Mouse (Mus musculus): ENCODE measurements around the gene Shroom3. TPM values are rescaled to one million over a fixed set of nuclear protein-coding genes. Genes with fewer than 3 reads are reported as not detected.

The Shroom3 gene
- polyA plus RNA-seq, 1 experiment from 2014 or later, result 2.9 TPM

DNA sequence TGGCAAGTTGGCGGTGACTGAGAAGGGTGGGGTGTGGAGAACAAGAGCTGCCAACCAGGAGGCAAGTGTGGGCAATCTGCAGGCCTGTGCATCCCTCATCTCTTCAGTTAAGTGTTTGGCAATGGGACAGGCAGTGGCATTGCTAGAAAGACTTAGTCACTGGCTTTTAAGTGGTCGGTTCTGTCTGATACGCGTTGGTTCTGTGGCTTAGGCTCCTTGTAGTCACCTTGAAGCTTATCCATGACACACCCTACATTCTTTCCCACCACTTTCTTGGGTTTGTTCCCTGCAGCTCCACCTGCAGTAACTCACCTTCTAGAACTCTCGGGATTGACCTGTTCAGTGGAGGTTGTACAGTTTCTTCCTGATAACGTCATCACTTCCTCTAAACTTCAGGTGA lies 166.5 kb downstream of the Shroom3 start:
- Histone ChIP-seq H3K4me3 (no peak overlapping the region), H3K9ac (replicated peaks) (no peak overlapping the region), H3K27ac (replicated peaks) (no peak overlapping the region), H3K36me3 (no peaks in the 10 kb centered on the region), H3K4me1 (0 out of 2 replicates have a peak, but pooled peaks cover 4% of the 10 kb centered on the region), H3K9me3 (no peaks in the 10 kb centered on the region), H3K27me3 (no peaks in the 10 kb centered on the region), H3K4me2 (replicated peaks) (no peak overlapping the region)
- 93% methylated on average over 6 of the region's 6 CpGs for WGBS
- no peak for ATAC-seq (replicated peaks)

DNA sequence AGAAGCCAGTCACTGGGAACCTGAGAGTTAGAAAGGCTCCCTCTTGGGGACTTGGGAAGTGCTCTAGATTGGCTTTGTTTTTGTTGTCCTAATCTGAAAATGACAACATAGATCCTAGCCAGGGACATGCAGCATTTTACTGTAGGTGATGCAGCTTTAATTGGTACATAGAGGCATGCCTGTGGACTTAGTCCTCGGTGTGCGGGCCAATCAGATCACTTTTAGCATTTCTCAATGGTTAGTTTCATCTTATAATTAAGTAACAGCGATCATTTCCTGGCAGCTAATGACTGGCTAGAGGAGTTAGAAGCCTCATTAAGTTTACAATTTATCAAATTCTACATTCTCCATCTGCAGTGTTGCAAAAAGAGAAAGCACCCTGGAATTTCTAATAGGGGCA lies 167.7 kb downstream of the Shroom3 start:
- no peaks in the 10 kb centered on the region for H3K9me3 ChIP-seq
- WGBS, result 37% methylated on average over 3 of the region's 3 CpGs
- ATAC-seq (replicated peaks), result no peak

DNA sequence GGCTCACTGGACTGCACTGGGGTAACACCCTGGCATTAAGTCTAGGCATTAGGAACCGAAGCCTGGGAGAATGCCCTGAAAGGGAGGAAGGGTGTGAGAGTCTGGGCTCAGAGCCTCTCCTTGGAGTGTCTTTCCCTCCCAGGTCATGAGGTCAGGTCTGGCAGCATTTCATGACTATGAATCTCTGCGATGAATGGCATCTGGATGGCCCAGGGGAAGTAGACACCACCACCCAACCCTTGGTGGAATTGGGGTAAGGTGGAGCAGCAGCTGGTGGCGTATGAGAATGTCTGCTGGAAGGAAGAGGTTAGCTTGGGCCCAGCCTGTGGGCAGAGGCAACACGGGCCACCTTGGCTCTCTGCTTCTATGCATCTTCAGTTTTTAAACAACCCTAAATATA lies 171.7 kb downstream of the Shroom3 start:
- no peaks in the 10 kb centered on the region for H3K27me3 ChIP-seq
- H3K27ac ChIP-seq (replicated peaks), result no peak overlapping the region
- no peak overlapping the region for H3K4me2 ChIP-seq (replicated peaks)
- H3K36me3 ChIP-seq, result no peaks in the 10 kb centered on the region
- H3K9ac ChIP-seq (replicated peaks), result no peak overlapping the region
- no peaks in the 10 kb centered on the region for H3K9me3 ChIP-seq
- H3K4me1 ChIP-seq, result peaks cover 21% of the 10 kb centered on the region
- no peak for ATAC-seq (replicated peaks)
- H3K4me3 ChIP-seq, result no peak overlapping the region
- WGBS, result 92% methylated on average over 4 of the region's 4 CpGs

More for the DNA sequence above, 167.7 kb downstream of the Shroom3 start:
- Histone ChIP-seq H3K4me2 (replicated peaks) (no peak overlapping the region), H3K4me1 (peaks cover 4% of the 10 kb centered on the region; the same call in 1 of the 2 replicates), H3K27me3 (no peaks in the 10 kb centered on the region), H3K27ac (replicated peaks) (no peak overlapping the region), H3K36me3 (no peaks in the 10 kb centered on the region), H3K4me3 (no peak overlapping the region), H3K9ac (replicated peaks) (no peak overlapping the region)

DNA sequence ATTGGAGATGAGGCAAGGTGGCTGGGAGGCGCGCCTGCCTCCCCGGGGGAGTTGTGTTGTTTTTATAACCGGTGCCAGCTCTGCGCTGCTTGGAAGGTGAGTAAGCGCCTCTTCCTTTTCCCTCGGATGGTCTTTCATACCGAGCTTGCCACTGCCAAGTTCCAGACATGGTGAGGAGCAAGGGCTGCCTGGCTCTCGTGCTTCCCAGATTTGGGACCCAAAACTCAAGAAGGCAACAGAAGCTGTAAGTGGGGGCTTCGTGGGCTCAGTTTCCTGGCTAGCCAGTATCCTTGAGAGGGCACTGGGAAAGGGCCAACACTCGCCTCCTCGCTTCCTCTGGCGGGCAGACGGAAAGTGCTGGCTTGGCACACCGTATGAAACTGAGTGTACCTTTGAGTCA lies 173.1 kb downstream of the Shroom3 start:
- Histone ChIP-seq H3K4me3 (no peak overlapping the region), H3K36me3 (no peaks in the 10 kb centered on the region), H3K27me3 (no peaks in the 10 kb centered on the region), H3K4me1 (peaks cover 20% of the 10 kb centered on the region), H3K9me3 (no peaks in the 10 kb centered on the region), H3K4me2 (replicated peaks) (no peak overlapping the region), H3K27ac (replicated peaks) (no peak overlapping the region; the same call in 1 of the 2 replicates), H3K9ac (replicated peaks) (no peak overlapping the region)
- no peak for ATAC-seq (replicated peaks)
- 32% methylated on average over 15 of the region's 15 CpGs for WGBS

DNA sequence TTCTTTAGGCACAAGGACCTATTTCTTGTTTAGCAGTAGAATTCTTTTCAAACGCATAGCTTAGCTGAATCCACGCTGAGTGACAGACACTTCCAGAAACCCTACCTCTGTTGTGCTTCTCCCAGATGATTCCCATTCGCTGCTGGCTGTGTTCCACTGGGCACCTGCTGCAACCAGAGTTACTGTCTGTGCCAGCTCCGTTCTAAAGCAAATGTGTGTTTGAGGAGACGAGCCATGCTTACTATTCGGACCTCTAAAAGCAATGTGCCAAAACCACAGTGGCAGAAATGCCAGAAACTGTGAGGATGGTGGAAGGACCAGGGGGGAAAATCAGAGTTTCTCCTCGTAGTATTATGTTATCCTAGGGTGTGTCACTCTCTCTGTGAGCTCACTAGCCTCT lies 173.9 kb downstream of the Shroom3 start:
- ATAC-seq (replicated peaks), result no peak
- no peaks in the 10 kb centered on the region for H3K36me3 ChIP-seq
- H3K4me2 ChIP-seq (replicated peaks), result no peak overlapping the region
- 27% methylated on average over 7 of the region's 7 CpGs for WGBS
- no peaks in the 10 kb centered on the region for H3K9me3 ChIP-seq
- no peak overlapping the region for H3K4me3 ChIP-seq
- 0 out of 2 replicates have a peak overlapping the region, but pooled peaks have one; percentile 7 for H3K27ac ChIP-seq (replicated peaks)
- no peak overlapping the region for H3K9ac ChIP-seq (replicated peaks)
- peaks cover 29% of the 10 kb centered on the region for H3K4me1 ChIP-seq
- no peaks in the 10 kb centered on the region for H3K27me3 ChIP-seq

DNA sequence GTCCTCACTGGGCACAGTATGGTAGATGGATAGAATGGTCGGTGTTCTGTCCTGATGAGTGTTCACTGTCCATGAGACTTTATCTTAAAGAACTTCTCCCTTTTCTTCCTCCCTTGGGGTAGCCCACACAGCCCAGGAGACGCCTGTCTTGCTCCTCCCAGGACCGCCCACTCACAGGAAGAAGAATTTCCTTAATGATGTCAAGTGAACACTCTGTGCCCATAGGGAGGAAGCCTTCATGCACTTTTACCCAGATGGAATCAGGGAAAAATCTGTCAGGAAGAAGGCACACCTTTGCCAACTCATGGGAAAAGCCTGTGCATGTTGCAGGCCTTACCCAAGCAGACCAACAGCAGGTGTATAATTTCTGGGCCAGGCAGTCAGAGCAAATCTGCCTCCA lies 174.9 kb downstream of the Shroom3 start:
- WGBS, result 92% methylated on average over 3 of the region's 3 CpGs
- H3K36me3 ChIP-seq, result no peaks in the 10 kb centered on the region
- H3K27ac ChIP-seq (replicated peaks), result no peak overlapping the region
- no peak for ATAC-seq (replicated peaks)
- H3K9ac ChIP-seq (replicated peaks), result no peak overlapping the region
- H3K4me3 ChIP-seq, result no peak overlapping the region
- no peaks in the 10 kb centered on the region for H3K9me3 ChIP-seq
- H3K4me2 ChIP-seq (replicated peaks), result no peak overlapping the region
- H3K4me1 ChIP-seq, result peaks cover 29% of the 10 kb centered on the region
- no peaks in the 10 kb centered on the region for H3K27me3 ChIP-seq

DNA sequence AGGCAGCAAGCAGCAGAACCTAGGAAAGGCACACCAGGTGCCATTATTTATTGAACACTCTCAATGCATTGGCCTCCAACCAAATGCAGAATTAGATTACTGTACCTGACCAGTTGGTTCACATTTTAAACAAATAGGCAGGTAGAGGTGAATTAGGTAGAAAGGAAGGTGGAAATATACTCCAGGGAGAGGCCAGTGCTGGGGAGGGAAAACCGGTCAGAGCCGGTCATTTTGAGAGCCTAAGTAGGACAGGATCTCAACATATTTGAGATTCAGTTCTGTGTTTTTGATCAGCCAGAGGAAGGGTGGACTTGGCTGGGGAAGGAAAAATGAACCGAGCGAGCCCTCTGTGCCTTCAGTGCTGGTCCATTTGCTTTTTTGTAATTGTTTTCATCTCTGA lies 175.3 kb downstream of the Shroom3 start:
- WGBS, result 95% methylated on average over 4 of the region's 4 CpGs
- H3K9me3 ChIP-seq, result no peaks in the 10 kb centered on the region
- H3K27ac ChIP-seq (replicated peaks), result no peak overlapping the region
- H3K27me3 ChIP-seq, result no peaks in the 10 kb centered on the region
- H3K36me3 ChIP-seq, result no peaks in the 10 kb centered on the region
- no peak for ATAC-seq (replicated peaks)
- H3K4me2 ChIP-seq (replicated peaks), result no peak overlapping the region
- H3K4me1 ChIP-seq, result peaks cover 29% of the 10 kb centered on the region
- no peak overlapping the region for H3K9ac ChIP-seq (replicated peaks)
- no peak overlapping the region for H3K4me3 ChIP-seq

DNA sequence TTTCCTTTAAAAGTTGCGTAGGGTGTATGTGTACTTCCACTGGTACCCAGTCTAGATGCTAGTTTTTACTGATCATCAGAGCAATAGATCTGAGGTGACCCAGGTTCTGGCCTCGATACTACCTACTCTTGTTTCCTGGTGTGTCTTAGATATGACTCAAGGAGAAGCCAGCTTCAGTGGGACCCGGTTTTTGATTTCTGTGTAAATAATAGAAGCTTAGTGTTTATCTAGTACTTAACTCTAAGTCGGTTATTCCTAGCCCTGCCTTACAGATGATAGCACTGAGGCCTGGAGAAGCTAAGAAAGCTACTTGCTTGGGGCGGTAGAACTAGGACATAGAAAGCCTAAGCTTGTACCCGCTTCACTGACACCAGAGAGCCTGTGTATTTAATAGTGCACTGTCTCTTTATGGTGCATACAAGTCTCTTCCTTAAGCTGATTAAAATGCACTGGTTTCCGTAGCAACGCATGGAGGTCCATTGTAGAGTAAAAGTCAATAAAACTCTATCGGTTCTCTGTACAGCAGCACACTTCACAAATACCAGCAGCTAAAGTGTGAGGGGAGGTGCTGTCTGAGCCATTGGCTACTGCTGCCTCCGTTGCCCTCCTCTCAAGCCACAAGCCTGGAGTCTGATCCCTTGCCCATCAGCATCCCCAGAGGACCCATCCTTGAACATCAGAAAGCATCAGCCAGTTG lies 178.3 kb downstream of the Shroom3 start:
- no peak overlapping the region for H3K4me2 ChIP-seq (replicated peaks)
- no peak overlapping the region for H3K9ac ChIP-seq (replicated peaks)
- H3K27ac ChIP-seq (replicated peaks), result peak overlapping the region; percentile 42
- no peaks in the 10 kb centered on the region for H3K36me3 ChIP-seq
- peak; percentile 65 for ATAC-seq (replicated peaks)
- no peaks in the 10 kb centered on the region for H3K9me3 ChIP-seq
- 45% methylated on average over 10 of the region's 10 CpGs for WGBS
- H3K4me1 ChIP-seq, result peaks cover 44% of the 10 kb centered on the region
- H3K4me3 ChIP-seq, result no peak overlapping the region
- H3K27me3 ChIP-seq, result no peaks in the 10 kb centered on the region

DNA sequence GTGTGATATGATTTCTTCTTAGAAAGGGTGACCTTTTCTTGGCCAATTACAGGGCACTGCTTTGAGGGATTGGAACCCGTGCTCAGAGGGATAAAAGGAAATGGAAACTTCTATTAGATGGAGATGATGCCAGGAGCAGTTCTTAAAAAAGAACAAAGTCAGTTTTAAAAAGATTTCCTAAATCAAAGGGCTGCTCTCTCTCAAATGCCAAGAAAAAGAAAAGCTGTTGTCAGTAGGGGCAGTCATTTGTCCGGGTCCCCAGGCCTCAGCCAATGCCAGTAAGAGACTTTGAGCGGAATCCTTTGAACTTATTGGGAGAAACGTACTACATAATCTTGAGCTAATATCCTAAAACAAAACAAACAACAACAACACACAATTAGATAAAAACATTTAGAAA lies 181.9 kb downstream of the Shroom3 start:
- ATAC-seq (replicated peaks), result 0 out of 2 replicates have a peak, but pooled peaks have one; percentile 3
- Histone ChIP-seq H3K36me3 (no peaks in the 10 kb centered on the region), H3K4me1 (peaks cover 40% of the 10 kb centered on the region), H3K27me3 (no peaks in the 10 kb centered on the region), H3K27ac (replicated peaks) (no peak overlapping the region), H3K9ac (replicated peaks) (no peak overlapping the region), H3K9me3 (no peaks in the 10 kb centered on the region), H3K4me3 (no peak overlapping the region), H3K4me2 (replicated peaks) (no peak overlapping the region)
- 32% methylated on average over 4 of the region's 4 CpGs for WGBS

DNA sequence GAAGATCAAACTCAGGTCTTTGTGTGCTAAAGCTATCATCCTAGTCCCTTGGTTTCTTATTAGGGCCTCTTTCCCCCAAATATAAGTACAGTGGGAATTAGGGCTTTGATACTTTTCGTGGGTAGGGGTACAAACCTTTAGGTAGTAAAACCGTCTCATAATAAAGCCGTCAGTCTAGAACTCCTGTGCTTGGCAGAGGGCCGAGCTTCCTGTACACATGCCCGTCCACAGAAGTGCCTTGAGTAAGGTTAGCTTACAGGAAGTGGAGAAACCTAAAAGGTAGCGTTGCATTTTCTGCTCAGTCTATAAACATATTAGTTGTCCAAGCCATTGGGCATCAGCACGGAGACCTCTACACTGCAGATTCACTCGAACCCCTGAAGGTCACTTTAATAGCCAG lies 183.3 kb downstream of the Shroom3 start:
- no peak for ATAC-seq (replicated peaks)
- H3K4me1 ChIP-seq, result peaks cover 35% of the 10 kb centered on the region
- 94% methylated on average over 8 of the region's 8 CpGs for WGBS

DNA sequence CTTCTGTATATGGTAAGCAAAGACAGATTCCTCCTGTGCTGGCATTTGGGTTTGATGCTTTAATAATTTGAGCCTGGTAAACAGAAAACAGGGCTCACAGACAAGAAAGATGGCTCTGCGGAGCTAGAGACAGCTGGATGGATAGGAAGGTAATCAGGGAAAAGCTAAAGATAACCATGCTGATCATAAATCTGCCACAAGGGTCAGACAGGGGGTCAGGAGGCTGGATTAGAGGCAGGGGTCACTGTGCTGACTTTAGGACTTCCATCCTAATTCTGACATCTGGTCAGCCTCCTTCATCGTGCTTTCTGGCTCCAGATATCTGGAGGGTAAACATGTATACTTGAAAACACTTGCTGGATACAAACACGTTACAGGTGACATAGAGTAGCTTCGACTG lies 184.0 kb downstream of the Shroom3 start:
- 92% methylated on average over 4 of the region's 4 CpGs for WGBS
- H3K9ac ChIP-seq (replicated peaks), result no peak overlapping the region
- H3K27me3 ChIP-seq, result no peaks in the 10 kb centered on the region
- H3K4me3 ChIP-seq, result no peak overlapping the region
- H3K9me3 ChIP-seq, result no peaks in the 10 kb centered on the region
- no peak for ATAC-seq (replicated peaks)
- H3K27ac ChIP-seq (replicated peaks), result no peak overlapping the region
- H3K4me2 ChIP-seq (replicated peaks), result no peak overlapping the region
- H3K36me3 ChIP-seq, result no peaks in the 10 kb centered on the region
- H3K4me1 ChIP-seq, result peaks cover 28% of the 10 kb centered on the region; the same call in 1 of the 2 replicates

More for the DNA sequence above, 183.3 kb downstream of the Shroom3 start:
- Histone ChIP-seq H3K36me3 (no peaks in the 10 kb centered on the region), H3K9me3 (no peaks in the 10 kb centered on the region), H3K4me3 (no peak overlapping the region), H3K27ac (replicated peaks) (no peak overlapping the region), H3K4me2 (replicated peaks) (no peak overlapping the region), H3K27me3 (no peaks in the 10 kb centered on the region), H3K9ac (replicated peaks) (no peak overlapping the region)

DNA sequence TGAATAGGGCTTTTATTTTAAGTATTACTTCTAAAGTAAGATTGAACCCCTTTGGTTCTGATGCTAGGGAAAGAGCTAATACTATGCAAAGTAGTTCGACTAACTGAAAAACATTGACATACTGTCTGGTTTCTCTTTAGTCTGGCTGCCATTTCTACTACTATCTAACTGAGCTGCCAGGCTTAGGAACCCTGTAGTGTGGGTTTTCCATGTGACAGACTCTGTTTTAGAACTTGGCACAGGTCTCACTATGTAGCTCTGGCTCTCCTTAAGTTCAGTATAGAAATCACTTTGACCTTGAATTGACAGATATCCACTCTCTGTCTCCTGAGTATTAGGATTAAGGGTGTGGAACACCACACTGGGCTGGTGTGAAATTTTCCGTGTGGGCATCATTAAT lies 185.0 kb downstream of the Shroom3 start:
- Histone ChIP-seq H3K9ac (replicated peaks) (no peak overlapping the region), H3K27me3 (no peaks in the 10 kb centered on the region), H3K4me2 (replicated peaks) (no peak overlapping the region), H3K27ac (replicated peaks) (no peak overlapping the region; the same call in 1 of the 2 replicates), H3K36me3 (no peaks in the 10 kb centered on the region), H3K9me3 (no peaks in the 10 kb centered on the region), H3K4me1 (peaks cover 28% of the 10 kb centered on the region; the same call in 1 of the 2 replicates), H3K4me3 (no peak overlapping the region)
- ATAC-seq (replicated peaks), result no peak; the same call in 1 of the 2 replicates
- 67% methylated on average over 2 of the region's 2 CpGs for WGBS

DNA sequence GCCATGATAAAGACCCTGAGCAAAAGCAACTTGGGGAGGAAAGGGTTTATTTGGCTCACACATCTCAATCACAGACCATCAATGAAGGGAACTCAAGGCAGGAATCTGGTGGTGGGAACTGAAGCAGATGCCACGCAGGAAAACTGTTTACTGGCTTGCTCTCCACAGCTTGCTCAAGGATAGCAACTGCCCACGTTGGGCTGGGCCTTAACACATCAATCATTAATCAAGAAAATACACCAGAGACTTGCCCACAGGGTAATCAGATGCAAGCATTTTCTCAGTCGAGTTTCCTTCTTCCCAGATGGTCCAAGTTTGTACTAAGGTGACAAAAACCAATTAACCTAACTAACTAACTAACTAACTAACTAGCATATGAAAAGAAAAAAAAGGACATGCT lies 187.8 kb downstream of the Shroom3 start:
- WGBS, result 52% methylated on average over 3 of the region's 3 CpGs
- Histone ChIP-seq H3K36me3 (no peaks in the 10 kb centered on the region), H3K4me1 (peaks cover 7% of the 10 kb centered on the region; the same call in 1 of the 2 replicates)

More for the DNA sequence above, 187.8 kb downstream of the Shroom3 start:
- ATAC-seq (replicated peaks), result no peak
- no peaks in the 10 kb centered on the region for H3K27me3 ChIP-seq
- H3K4me3 ChIP-seq, result no peak overlapping the region
- H3K9ac ChIP-seq (replicated peaks), result no peak overlapping the region
- H3K4me2 ChIP-seq (replicated peaks), result no peak overlapping the region
- no peak overlapping the region for H3K27ac ChIP-seq (replicated peaks)
- H3K9me3 ChIP-seq, result no peaks in the 10 kb centered on the region
